Mouse (Mus musculus) midbrain, embryonic 14.5 days (tissue): ENCODE measurements at regions not wholly inside any gene's neighbourhood (a gene's known extent, or its start where the extent isn't known, plus 50 kb on each side); places are given as distances from the start of the nearest gene placed in this dataset.

Experiments used
- ATAC-seq: fragments of 200-750 bp; cut with Nextera tagmentation; 2 replicates; pipeline ENCODE4 v1.8.0; 2017; ENCODE audit warnings: moderate number of reproducible peaks, moderate library complexity; ENCODE audit not compliant: low FRiP score, low TSS enrichment
- DNase-seq: peaks from one replicate; pipeline ENCODE4 v3.0.0-alpha.2; 2015
- H3K27ac ChIP-seq: fragments of 300-500 bp; sonication (generic); replicated peaks from 2 replicates; pipeline ENCODE4 v1.5.1; 2014; ENCODE audit warnings: mild to moderate bottlenecking, low read depth, low read length, moderate library complexity
- H3K27me3 ChIP-seq: fragments of 300-500 bp; sonication (generic); 2 replicates; pipeline ENCODE4 v1.6.1; 2014; ENCODE audit warnings: low read length, control low read depth, mixed read lengths; ENCODE audit not compliant: control insufficient read depth, insufficient read depth
- H3K36me3 ChIP-seq: fragments of 300-500 bp; sonication (generic); 2 replicates; pipeline ENCODE4 v1.6.1; 2014; ENCODE audit warnings: low read length, control low read depth; ENCODE audit not compliant: control insufficient read depth, insufficient read depth
- H3K4me1 ChIP-seq: fragments of 300-500 bp; sonication (generic); 2 replicates; pipeline ENCODE4 v1.6.1; 2014; ENCODE audit warnings: mild to moderate bottlenecking, antibody characterized with exemption, low read length, control low read depth; ENCODE audit not compliant: control insufficient read depth, insufficient read depth
- H3K4me2 ChIP-seq: fragments of 300-500 bp; sonication (generic); 2 replicates; pipeline ENCODE4 v1.6.1; 2014; ENCODE audit warnings: mild to moderate bottlenecking, low read length, moderate library complexity
- H3K4me3 ChIP-seq: fragments of 300-500 bp; sonication (generic); replicated peaks from 2 replicates; pipeline ENCODE4 v1.5.1; 2014; ENCODE audit warnings: low read depth, low read length
- H3K9ac ChIP-seq: fragments of 300-500 bp; sonication (generic); replicated peaks from 2 replicates; pipeline ENCODE4 v1.6.1; 2014; ENCODE audit warnings: mild to moderate bottlenecking, low read length, moderate library complexity
- H3K9me3 ChIP-seq: fragments of 300-500 bp; sonication (generic); 2 replicates; pipeline ENCODE4 v1.6.1; 2016; ENCODE audit warnings: low read length, control low read depth, mixed read lengths; ENCODE audit not compliant: control insufficient read depth
- WGBS: fragments of 180-500 bp; shearing (Covaris S2); extraction: QIAGEN DNeasy Blood & Tissue Kit; methylation state at CpG from one replicate; pipeline ENCODE4 v1.1.7; 2014; 5-methylcytosine and 5-hydroxymethylcytosine counted together

GRCm38 (mm10) chr6:98112495-98113115 is 229.9 kb downstream of the Gm765 start:
- H3K4me1 ChIP-seq, result peaks cover 14% of the 10 kb centered on the region
- DNase-seq, result no peak
- ATAC-seq, result no peak
- H3K27me3 ChIP-seq, result no peaks in the 10 kb centered on the region
- no peak overlapping the region for H3K4me2 ChIP-seq
- no peak overlapping the region for H3K9ac ChIP-seq
- H3K36me3 ChIP-seq, result no peaks in the 10 kb centered on the region
- 59% methylated on average over 7 of the region's 7 CpGs for WGBS
- no peaks in the 10 kb centered on the region for H3K9me3 ChIP-seq
- no peak overlapping the region for H3K27ac ChIP-seq
- no peak overlapping the region for H3K4me3 ChIP-seq

- WGBS, result 73% methylated on average over 5 of the region's 5 CpGs
- ATAC-seq (no peak), DNase-seq (no peak)
- Histone ChIP-seq H3K27me3 (no peaks in the 10 kb centered on the region), H3K9me3 (no peaks in the 10 kb centered on the region), H3K4me2 (no peak overlapping the region), H3K9ac (no peak overlapping the region), H3K27ac (no peak overlapping the region), H3K4me3 (no peak overlapping the region), H3K4me1 (no peaks in the 10 kb centered on the region), H3K36me3 (no peaks in the 10 kb centered on the region)
Observed at GRCm38 (mm10) chr6:98107123-98107522, 235.4 kb downstream of the Gm765 start.

GRCm38 (mm10) chr6:98105280-98106090 is 237.1 kb downstream of the Gm765 start:
- ATAC-seq (no peak), DNase-seq (peak; percentile 93)
- WGBS, result 54% methylated on average over 18 of the region's 18 CpGs
- Histone ChIP-seq H3K4me1 (no peaks in the 10 kb centered on the region), H3K9ac (no peak overlapping the region), H3K27ac (no peak overlapping the region), H3K27me3 (no peaks in the 10 kb centered on the region), H3K9me3 (no peaks in the 10 kb centered on the region), H3K4me2 (0 out of 2 replicates have a peak overlapping the region, but pooled peaks have one; percentile 18), H3K4me3 (no peak overlapping the region), H3K36me3 (no peaks in the 10 kb centered on the region)

- H3K4me1 ChIP-seq, result no peaks in the 10 kb centered on the region
- WGBS, result 51% methylated on average over 3 of the region's 3 CpGs
- no peak overlapping the region for H3K27ac ChIP-seq
- H3K36me3 ChIP-seq, result no peaks in the 10 kb centered on the region
- no peak for ATAC-seq
- H3K4me3 ChIP-seq, result no peak overlapping the region
- H3K9ac ChIP-seq, result no peak overlapping the region
- no peak overlapping the region for H3K4me2 ChIP-seq
- DNase-seq, result no peak
- no peaks in the 10 kb centered on the region for H3K9me3 ChIP-seq
- H3K27me3 ChIP-seq, result no peaks in the 10 kb centered on the region
Observed at GRCm38 (mm10) chr6:98104432-98104831, 238.1 kb downstream of the Gm765 start.

- H3K27ac ChIP-seq, result no peak overlapping the region
- no peaks in the 10 kb centered on the region for H3K36me3 ChIP-seq
- H3K9me3 ChIP-seq, result no peaks in the 10 kb centered on the region
- no peak for ATAC-seq
- 84% methylated on average over 4 of the region's 4 CpGs for WGBS
- no peak overlapping the region for H3K4me3 ChIP-seq
- H3K4me2 ChIP-seq, result no peak overlapping the region
- H3K9ac ChIP-seq, result no peak overlapping the region
- no peaks in the 10 kb centered on the region for H3K4me1 ChIP-seq
- no peaks in the 10 kb centered on the region for H3K27me3 ChIP-seq
- DNase-seq, result no peak
Observed at GRCm38 (mm10) chr6:98101023-98101422, 241.5 kb downstream of the Gm765 start.

DNA sequence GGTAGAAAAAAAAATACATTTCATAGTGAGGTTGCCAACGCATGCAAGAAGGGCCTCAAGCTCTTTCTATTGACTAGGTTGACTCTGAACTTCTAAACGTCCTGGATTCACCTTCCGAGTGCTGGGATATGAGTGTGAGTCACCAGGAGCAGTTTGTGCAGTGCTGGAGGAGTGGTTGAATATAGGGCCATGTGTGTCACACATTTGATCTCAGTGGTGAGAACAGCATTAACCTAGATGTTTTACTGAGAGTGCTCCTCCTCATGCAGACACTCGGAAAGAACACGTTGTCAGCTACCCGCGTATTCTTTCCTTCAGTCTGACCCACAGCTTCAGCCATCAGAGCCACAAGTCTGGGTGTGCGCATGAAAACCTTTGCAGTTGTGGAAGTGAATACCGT is 243.4 kb downstream of the Gm765 start:
- Histone ChIP-seq H3K9ac (no peak overlapping the region), H3K36me3 (no peaks in the 10 kb centered on the region), H3K4me2 (no peak overlapping the region), H3K27ac (no peak overlapping the region), H3K9me3 (no peaks in the 10 kb centered on the region), H3K27me3 (no peaks in the 10 kb centered on the region), H3K4me3 (no peak overlapping the region), H3K4me1 (0 out of 2 replicates have a peak, but pooled peaks cover 3% of the 10 kb centered on the region)
- 93% methylated on average over 9 of the region's 9 CpGs for whole genome bisulfite sequencing
- no peak for ATAC-seq
- DNase-seq, result no peak

- H3K36me3 ChIP-seq, result no peaks in the 10 kb centered on the region
- ATAC-seq, result no peak
- no peak overlapping the region for H3K4me2 ChIP-seq
- 0 out of 2 replicates have a peak, but pooled peaks cover 3% of the 10 kb centered on the region for H3K4me1 ChIP-seq
- no peak overlapping the region for H3K4me3 ChIP-seq
- no peak for DNase-seq
- no peaks in the 10 kb centered on the region for H3K27me3 ChIP-seq
- H3K27ac ChIP-seq, result no peak overlapping the region
- H3K9me3 ChIP-seq, result no peaks in the 10 kb centered on the region
- WGBS, result 83% methylated on average over 4 of the region's 4 CpGs
- H3K9ac ChIP-seq, result no peak overlapping the region
Observed at GRCm38 (mm10) chr6:98095243-98095642, 247.3 kb downstream of the Gm765 start.

DNA sequence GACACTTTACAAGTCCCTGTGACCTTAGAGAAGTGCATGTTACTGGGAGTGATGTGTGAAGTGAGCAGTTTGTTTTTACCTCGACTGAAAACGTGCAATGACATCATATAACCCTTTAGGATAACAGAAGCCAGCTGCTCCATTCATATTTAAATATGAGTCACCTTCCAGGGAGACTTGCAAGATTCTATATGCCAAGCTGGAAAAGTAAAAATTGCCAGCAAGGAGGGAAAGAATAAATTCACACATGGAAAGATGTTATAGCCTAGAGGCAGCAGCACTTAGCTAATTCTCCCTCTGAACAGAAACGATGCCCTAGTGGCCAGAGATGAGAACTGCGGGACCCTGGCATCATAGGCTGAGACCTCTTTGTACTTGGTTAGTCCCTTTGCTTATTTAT is 253.4 kb downstream of the Gm765 start:
- H3K9me3 ChIP-seq, result no peaks in the 10 kb centered on the region
- no peaks in the 10 kb centered on the region for H3K27me3 ChIP-seq
- DNase-seq, result peak; percentile 65
- no peak for ATAC-seq
- no peak overlapping the region for H3K4me2 ChIP-seq
- no peaks in the 10 kb centered on the region for H3K36me3 ChIP-seq
- no peak overlapping the region for H3K9ac ChIP-seq
- no peak overlapping the region for H3K27ac ChIP-seq
- no peaks in the 10 kb centered on the region for H3K4me1 ChIP-seq
- no peak overlapping the region for H3K4me3 ChIP-seq
- 53% methylated on average over 4 of the region's 4 CpGs for WGBS

GRCm38 (mm10) chr6:98080076-98080475 is 262.5 kb downstream of the Gm765 start:
- Histone ChIP-seq H3K9me3 (no peaks in the 10 kb centered on the region), H3K4me3 (no peak overlapping the region), H3K4me2 (no peak overlapping the region), H3K4me1 (peaks cover 13% of the 10 kb centered on the region), H3K27me3 (no peaks in the 10 kb centered on the region), H3K36me3 (no peaks in the 10 kb centered on the region), H3K9ac (no peak overlapping the region), H3K27ac (peak overlapping the region; percentile 38; the same call in 1 of the 2 replicates)
- DNase-seq (peak; percentile 67), ATAC-seq (no peak)
- 32% methylated on average over 4 of the region's 4 CpGs for WGBS
